Mouse (Mus musculus): ENCODE measurements at regions not wholly inside any gene's neighbourhood (a gene's known extent, or its start where the extent isn't known, plus 50 kb on each side); places are given as distances from the start of the nearest gene placed in this dataset.
"Not testable (repeated sequence)": the region's sequence is repeated elsewhere in the genome, so short reads cannot be mapped to it uniquely, and the experiment has no call there.

DNA sequence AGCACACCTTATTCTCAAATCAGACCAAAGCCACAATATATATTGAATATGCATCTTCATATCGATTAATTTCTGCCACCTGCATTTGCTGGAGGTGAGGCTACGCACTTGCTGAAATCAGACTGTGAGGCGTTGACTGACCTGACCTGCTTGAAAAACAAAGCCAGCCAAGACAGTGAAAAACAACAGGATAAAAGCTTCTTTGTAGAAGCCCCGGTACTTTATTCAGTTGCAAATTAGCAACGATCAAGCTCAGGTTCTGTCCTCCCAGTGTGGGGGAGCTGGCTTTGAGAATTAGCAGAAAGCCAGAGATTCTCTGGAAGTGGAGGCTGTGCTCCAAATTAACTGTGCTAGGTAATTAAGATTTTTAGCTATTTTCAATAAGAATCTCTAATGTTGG, 100.6 kb downstream of the Vmn2r79 start:
- DNase-seq (ENCODE audit: low spot score), result no peak

GRCm38 (mm10) chr7:87099611-87100010, 103.7 kb downstream of the Vmn2r79 start:
- not testable (repeated sequence) for DNase-seq (ENCODE audit: low spot score)

DNA sequence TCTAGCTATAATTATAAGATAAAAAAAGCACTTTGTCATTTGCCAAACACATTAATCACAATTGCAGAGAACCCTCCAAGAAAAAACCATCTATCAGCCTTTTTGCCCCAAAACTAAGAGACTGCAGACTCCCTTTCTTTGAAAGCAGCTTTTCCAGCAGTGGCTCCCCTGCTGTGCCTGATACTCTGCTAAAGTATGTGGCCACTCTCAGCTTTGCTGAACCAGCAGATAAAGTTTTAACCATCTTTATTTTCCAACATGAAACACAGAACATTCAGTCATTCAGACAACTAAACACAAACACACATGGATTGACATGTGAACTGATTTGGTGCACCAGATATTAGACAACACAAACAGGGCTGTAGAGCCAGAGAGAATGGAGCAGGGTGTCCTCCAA, 104.5 kb downstream of the Vmn2r79 start:
- DNase-seq (ENCODE audit: low spot score), result not testable (repeated sequence)

DNA sequence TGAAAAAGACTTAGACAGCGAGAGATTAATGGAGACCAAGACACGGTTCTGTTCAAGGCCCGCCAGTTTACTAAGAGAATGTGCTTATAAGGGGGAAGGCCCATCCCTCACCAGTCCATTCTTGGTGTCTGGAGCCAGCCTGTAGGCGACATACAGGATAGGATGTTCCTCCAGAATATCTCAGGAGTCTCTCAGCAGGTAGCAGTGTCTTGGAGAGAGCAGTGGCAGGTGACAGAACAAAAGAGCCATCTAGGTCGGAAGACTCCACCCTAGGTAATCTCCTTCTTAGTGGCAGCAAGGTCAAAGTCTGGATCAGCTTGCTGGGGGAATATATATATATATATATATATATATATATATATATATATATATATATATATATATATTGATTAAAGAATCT, 105.4 kb downstream of the Vmn2r79 start:
- not testable (repeated sequence) for DNase-seq (ENCODE audit: low spot score)

GRCm38 (mm10) chr7:87110312-87110984, 114.5 kb downstream of the Vmn2r79 start:
- DNase-seq (ENCODE audit: low spot score), result peak; percentile 12

DNA sequence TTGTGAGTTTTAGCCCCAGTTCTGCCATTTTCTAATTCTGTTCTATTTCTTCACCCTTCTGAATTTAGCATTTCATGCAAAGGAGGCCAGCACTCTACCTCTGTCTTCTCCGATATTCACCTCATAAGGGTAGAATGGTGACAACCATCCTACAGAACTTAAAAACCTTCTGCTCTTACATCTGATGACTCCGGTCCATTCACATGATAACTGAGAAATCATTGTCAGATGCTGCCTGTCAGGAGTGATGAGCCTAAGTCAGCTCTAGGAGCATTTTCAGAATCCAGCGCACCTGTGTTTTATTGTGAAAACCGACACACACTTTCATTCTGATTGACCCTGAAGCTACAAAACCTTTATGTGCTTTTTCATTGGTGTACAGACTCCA, 115.1 kb downstream of the Vmn2r79 start:
- no peak for DNase-seq (ENCODE audit: low spot score)

GRCm38 (mm10) chr7:87113654-87114053, 117.7 kb downstream of the Vmn2r79 start:
- DNase-seq (ENCODE audit: low spot score), result no peak

GRCm38 (mm10) chr7:87122516-87122915, 123.4 kb upstream of the Nox4 start:
- DNase-seq (ENCODE audit: low spot score), result no peak

GRCm38 (mm10) chr7:87145896-87146295, 100.0 kb upstream of the Nox4 start:
- DNase-seq (ENCODE audit: low spot score), result no peak

DNA sequence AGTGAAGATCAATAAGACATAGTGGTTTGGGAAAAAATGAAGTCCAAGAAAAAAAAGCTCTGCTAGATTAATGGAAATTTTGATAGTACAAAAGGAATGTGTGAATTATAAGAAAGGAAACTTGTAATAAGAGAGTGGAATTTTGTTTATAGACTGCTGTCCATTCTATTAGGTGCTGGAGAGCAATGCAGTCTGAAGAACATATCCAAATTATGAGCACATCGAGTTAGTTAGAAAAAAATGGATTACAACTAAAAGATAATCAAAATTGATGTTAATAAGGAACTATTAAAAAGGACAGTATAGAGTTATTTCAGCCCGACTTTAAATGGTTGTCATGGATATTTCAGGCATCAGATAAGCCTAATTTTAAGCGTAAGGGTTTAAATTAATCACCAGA, 98.2 kb upstream of the Nox4 start:
- no peak for DNase-seq (ENCODE audit: low spot score)

DNA sequence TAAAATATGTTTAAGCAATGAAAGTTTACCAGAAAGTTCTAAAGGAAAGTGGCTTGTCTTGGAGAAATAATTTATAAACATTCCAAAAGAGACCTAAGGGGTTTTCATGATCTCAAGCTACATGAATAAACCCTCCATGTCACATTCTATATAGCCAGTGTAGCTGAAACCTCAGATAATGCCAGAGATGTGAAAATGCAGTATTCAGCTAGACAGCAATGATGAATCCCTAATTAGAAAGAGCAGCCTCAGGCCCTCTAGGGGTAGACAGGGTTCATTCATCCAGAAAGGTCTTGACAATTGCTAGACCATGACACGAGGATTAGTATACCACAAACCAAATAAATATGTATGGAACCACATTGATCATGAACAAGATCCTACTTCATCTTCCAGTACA, 97.2 kb upstream of the Nox4 start:
- DNase-seq (ENCODE audit: low spot score), result no peak

GRCm38 (mm10) chr7:87150991-87151390, 94.9 kb upstream of the Nox4 start:
- DNase-seq (ENCODE audit: low spot score), result no peak

GRCm38 (mm10) chr7:87186443-87187153, 59.3 kb upstream of the Nox4 start:
- DNase-seq (ENCODE audit: low spot score), result no peak

DNA sequence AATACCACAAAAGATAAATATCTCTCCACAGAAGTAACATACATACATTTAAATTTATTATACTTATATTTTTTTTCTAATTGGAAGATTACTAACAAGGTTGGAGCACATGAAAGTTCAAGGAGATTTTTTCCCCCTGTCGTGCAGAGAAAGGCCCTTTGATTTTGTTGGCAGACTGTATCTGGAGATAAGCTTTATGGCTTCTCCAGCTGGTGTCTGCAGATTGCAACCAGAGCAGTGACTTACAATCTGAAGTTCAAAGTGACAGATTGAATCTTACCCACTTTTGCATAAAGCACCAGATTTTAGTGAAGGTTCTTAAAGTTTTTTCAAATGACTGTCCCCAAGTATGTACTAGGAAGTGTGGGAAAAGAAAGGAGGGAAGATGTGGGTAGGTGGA, 50.2 kb upstream of the Nox4 start:
- DNase-seq (ENCODE audit: low spot score), result no peak

Data from heart, adult 8-10 months (tissue).